Mouse (Mus musculus) lung, adult 18-20 months (tissue): Measurements from ENCODE around the gene Tmem54.

Experiments used
- DNase-seq, 2 experiments: peaks; one replicate each; pipeline ENCODE4 v3.0.0; 2022; ENCODE audit warnings: mixed read lengths in 2 of 2

Gene Tmem54

GRCm38 (mm10) chr4:129158549-129158948 lies 53.2 kb downstream of the Tmem54 start:
- DNase-seq: no peak

GRCm38 (mm10) chr4:129161076-129161475 lies 55.7 kb downstream of the Tmem54 start:
- DNase-seq: no peak
